Mouse (Mus musculus): ENCODE measurements around the gene Mcat. TPM values are rescaled to one million over a fixed set of nuclear protein-coding genes. Genes with fewer than 3 reads are reported as not detected.

Gene Mcat
- total RNA-seq, 2 experiments from 2014 or later: 31.1 to 41.3 TPM

DNA sequence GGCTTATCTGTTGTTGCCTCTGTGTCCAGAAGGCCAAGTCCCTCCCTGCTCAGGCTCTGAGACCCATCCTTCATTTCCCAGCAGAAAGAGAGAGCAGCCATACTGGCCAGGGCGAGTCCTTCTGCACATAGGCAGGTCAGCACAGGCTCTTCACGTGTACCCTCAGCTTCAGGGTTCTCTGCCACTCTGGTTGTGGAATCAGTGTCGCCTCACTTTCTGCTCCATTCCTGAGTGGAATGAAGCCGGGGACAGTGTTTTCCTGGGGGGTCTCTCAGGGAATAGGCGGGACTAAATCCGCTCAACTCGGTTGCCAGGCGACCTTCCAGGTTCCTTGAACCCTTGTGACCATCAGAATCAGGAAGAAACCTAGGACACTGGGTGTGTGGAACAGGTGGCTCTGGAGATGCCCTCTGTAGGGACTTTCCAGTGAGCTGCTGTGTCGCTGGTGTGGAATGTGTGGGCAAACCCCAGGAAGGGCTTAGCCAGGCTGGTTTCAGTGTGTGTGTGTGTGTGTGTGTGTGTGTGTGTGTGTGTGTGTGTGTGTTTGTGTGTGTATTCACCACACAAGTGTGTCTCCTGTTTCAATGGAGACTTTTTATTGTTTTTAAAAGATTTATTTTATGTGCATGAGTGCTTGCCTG is 21.8 kb downstream of the Mcat start:
- DNase-seq (ENCODE audit: low spot score in 2 of 2): no peak

DNA sequence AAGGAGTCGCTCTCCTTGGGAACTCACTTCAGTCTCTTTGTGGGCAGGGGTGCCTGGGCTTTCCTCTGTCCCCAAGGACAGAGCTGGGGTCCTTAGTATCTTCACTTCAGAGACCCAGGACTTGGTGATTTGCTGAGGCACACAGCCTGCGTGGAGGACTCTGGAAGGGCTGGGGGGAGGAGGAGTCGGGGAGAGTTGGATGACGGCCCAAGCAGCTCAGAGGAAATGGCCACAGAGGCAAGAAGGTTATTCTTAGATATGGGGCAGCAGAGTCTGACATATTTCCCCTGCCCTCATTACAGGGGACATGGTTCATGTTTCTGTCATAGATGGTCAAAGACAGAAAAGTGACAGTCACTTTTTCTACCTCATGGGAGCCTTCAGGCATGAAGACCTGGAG is 23.7 kb downstream of the Mcat start:
- no peak for DNase-seq (ENCODE audit: low spot score in 2 of 2)

DNA sequence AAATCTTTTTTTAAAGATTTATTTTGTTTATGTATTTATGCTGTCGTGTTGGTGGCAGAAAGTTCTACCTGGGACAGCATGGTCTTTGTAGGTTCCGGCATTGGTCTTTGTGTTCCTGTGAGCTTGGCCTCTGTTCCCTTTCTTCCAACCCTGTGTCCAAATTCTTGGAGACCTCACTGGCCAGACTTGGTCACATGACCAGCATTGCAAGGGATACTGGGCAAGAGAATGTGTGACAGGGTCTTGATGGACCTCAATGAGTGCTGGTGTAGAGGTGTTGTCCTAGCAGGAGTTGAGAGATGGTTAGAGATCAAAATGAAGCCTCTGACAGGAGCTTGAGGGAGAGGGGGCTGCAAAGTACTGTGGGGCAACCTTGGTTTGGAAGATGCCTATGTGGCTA is 24.7 kb downstream of the Mcat start:
- DNase-seq (ENCODE audit: low spot score in 2 of 2): no peak

DNA sequence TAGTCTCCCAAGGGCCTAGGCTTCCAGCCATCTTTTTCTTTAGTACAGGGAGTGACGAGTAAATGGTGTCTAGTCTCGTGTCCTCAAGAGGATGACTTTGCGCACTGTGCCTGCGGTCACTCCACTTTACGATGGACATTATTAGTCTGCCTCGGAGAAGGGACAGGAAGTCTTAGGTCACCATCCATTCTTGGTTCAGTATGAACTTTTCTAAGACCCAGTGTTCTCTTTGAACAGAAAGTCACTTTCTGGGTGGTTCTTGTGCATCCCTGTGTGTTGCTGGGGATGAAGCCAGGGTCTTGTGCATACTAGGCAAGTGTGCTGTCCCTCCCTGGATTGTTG is 27.7 kb downstream of the Mcat start:
- DNase-seq (ENCODE audit: low spot score in 2 of 2): no peak

DNA sequence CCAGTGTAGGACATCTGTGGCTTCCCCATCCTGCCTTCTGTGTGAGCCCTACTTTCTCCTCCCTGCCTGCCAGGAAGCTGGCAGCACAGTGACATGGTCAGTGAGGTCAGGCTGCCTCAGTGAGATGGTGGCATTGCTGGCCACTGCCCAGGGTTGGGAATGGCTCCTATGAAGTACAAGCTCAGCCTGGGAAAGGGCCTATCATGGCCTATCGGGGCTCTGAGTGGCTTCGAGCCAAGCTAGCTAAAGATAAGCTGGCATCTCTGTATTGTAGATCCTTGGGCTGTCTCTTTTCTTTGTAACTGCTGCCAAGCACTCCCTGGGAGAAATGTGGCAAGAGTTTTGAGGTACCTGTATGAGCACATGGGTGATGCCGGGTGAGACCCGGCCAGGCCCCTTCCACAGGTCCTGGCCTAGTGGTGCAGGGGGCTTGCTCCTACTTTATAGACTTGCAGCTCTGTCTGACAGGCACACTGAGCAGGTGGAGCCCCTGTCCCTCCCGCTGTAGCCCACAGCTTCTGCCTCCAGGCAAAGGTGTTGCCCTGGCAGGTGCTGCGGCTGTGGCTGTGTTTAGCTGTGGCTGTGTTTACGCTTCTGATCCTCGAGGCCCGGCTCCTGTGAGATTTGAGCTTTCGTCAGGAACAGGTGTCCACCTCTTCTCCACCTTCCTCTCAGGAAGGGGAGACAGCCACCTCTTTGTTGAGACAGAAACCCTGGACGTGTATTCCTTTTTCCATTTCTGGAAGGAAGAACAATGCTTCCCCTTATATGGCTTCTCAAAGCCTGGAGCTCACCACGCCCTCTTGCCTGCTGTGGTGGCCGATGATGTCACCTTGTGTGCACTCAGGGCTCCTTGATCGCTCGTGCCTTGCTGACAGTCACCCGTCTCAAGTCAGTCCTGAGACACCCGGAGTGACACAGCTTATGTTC is 28.4 kb downstream of the Mcat start:
- no peak for DNase-seq (ENCODE audit: low spot score in 2 of 2)

DNA sequence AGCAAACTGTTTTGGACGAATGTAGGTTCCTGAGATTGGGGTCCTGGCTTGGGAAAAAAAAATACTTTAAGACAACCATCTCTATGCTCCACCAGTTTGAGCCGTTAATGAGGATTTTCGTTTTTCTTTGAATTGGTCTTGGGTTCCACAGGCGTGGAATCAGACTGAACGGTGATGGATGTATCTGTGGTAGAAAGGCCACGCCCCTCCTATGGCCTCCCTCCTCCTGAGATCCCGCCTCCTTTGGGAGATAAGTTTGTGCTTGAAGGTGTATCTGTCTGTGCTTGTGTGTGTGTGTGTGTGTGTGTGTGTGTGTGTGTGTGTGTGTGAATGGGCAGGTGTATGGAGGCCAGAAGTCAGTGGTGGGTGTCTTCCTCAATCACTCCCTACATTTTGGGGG is 31.0 kb downstream of the Mcat start:
- no peak for DNase-seq (ENCODE audit: low spot score in 2 of 2)

DNA sequence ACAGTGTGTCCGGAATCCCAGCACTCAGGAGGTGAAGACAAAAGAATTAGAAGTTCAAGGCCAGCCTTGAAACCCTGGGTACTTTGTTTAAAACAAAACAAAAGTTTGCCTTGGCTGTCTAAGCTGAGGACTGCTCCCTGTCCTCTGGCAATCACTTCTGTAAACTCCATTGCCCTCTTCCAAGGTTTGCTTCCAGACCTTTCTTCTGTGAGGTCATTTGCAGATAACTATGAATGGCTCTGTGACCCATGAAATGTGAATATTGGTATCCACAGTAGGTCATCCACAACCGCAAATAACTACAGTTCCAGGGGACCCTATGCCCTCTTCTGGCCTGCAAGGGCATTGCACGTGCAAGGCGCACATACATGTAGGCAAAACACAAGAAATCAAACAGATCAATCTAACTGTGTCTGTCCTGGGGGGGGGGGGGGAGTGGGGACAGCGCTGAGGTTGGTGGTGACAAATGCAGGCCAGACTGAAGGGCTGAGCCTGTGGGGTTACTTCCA is 31.6 kb downstream of the Mcat start:
- no peak for DNase-seq (ENCODE audit: low spot score in 2 of 2)

DNA sequence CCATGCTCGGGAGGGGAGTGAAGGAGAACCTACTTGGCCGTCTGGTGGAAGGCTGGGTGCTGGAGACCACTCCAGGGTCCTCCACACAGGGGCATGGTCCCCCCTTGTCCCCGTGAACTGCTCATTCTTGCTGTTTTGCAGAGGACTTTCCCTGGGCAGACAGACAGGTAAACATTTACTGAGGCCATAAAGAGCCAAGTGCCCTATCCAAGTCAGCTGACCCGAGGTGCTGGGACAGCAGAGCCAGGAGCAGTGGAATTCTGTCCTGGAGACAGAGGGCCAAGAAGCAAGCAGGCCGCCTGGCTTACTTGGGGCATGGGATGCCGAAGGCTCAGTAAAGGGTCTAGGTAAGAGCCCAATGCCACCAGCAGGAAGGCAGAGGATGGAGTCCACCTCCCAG is 32.9 kb downstream of the Mcat start:
- DNase-seq (ENCODE audit: low spot score in 2 of 2): no peak

DNA sequence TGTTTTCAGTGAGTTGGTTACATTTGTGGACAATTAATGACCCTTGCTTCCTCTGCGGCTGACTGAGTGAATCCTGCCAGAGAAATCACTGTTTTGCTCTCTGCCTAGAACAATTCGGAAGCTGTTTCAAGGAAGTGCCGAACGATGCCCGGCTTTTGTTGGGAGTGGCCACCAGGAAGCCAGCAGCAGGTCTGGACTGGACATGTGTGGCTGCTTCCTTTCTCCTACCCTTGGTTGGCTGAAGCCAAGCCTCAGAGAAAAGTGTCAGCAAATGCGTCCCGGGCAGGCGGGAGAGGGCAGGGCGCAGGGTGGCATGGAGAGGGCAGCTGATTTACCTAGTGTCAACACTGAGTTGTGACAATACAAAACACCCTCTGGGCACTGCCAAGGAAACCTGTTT is 33.4 kb downstream of the Mcat start:
- no peak for DNase-seq (ENCODE audit: low spot score in 2 of 2)

DNA sequence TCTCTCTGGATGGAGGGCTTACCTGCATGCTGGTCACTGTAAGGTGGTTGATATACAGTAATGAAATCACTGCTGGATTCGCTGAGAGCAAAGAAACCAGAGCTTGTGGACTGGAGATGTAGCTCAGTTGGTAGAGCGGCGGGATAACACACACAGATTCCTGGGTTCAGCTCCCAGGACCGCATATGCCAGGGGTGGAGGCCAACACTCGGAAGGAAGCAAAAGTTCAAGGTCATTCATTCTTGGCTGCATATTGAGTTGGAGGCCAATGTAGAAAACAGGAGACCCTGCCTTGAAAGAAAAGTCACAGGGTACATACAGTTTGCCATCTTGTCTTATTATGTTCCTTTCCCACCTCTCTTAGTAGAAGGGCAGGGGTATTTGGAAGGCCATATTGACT is 33.8 kb downstream of the Mcat start:
- peak in 1 of 2 experiments; percentile 40 for DNase-seq (ENCODE audit: low spot score in 2 of 2)

DNA sequence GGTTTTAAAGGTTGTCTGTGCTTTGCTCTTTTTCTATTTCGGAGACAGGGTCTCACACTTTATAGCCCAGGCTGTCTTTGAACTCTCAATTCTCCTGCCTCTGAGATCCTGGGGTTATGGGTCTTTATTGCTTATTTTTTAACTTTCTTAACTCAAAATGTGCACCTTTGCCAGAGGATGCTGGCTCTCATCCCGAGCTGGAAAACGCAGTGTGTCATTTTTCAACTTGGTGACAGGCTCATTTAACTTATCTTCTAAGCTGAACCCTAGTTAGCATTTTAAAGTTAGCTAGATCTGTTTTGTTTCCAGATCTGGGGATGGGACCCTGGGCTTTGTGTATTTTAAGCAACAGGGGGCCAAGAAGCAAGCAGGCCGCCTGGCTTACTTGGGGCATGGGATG is 34.7 kb downstream of the Mcat start:
- no peak for DNase-seq (ENCODE audit: low spot score in 2 of 2)

DNA sequence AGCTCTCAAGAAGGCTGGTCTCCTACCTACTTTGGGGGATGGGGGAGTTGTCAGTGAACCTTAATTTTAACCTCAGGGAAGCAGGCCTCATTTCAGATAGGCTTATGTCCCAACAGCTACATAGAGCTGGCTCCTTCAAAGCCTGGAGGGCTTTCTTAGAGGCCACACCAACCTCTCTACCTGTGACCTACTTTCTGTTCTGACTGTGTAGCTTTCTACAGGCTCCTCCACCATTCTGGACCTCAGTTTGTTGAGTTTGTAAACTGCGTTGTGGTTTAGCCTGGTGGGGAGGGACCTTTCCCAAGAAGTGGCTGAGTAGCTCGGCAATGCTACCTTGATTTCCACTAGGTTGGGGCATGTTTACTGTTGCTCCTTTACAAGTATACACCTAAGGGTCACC is 35.8 kb downstream of the Mcat start:
- no peak for DNase-seq (ENCODE audit: low spot score in 2 of 2)

DNA sequence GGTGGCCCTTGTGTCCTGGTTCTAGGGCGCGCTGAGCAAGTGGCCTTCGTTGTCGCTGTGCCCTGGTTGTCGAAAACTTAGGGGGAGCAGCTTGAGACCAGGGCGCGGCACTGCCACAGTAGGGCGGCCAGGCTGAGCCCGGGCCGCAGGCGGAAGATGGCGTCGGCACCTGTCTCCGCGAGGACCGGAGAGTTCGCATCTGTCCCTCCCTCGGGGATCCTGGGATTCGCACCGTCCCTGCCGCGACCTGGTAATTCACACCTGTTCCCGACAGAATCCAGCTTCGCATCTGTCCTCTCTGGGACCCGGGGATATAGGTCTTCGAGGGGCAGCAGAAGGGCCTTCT is 36.5 kb downstream of the Mcat start:
- DNase-seq (ENCODE audit: low spot score in 2 of 2): no peak

DNA sequence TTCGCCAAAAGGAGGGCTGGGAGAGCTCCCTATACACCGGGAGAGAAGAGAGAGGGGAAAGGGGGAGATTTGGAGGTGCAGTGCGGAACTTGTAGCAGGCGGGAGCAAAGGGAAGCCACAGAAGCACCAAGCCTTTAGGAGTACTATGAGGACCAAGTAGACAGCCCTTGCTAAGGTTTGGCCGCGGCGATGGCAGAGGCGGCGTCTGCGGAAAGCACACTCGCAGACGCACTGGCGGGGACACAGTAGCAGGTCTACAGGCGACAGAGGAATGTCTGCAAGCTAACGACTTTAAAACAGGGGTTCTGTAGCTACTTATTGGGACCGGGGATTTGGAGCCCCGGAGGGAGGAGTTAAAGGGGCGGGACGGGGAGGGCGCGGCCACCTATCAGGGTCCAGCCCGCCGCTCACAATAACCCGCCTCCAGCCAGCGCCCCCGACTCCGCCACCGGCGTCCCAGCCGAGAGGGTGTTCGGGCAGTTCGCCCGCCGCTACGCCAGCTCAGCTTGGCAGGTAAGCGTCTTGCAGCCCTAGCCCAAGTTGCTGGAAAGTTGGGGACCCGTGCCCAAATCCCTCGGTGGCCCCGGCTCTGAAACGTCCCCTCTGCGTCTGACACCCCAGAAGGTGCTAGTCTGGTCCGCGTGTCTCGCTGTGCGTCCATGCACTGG is 37.0 kb downstream of the Mcat start, which contains the start of gene Bik:
Gene Bik (plus strand): TSS at position 439 of the 668 bp plus-strand sequence.
- peak; percentile 54 to 71 for DNase-seq (ENCODE audit: low spot score in 2 of 2)

DNA sequence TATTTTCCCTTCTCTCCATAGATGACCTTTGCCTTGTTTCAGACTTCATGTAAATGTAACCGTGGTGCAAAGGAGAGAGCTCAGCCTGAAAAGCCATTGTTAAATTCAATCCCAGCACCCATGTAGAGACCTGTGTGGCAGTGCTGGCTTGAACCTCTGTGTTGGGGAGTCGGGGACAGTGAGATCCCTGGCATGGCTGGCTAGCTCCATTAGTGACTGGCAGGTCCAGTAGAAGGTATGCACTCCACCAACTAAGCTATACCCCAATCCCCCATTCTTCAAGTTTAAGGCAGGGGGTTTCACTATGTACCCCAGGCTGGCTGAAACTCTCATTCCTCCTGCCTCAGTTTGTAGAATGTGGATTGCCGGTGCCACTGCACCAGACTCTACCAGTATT is 39.3 kb downstream of the Mcat start:
- DNase-seq (ENCODE audit: low spot score in 2 of 2): no peak

DNA sequence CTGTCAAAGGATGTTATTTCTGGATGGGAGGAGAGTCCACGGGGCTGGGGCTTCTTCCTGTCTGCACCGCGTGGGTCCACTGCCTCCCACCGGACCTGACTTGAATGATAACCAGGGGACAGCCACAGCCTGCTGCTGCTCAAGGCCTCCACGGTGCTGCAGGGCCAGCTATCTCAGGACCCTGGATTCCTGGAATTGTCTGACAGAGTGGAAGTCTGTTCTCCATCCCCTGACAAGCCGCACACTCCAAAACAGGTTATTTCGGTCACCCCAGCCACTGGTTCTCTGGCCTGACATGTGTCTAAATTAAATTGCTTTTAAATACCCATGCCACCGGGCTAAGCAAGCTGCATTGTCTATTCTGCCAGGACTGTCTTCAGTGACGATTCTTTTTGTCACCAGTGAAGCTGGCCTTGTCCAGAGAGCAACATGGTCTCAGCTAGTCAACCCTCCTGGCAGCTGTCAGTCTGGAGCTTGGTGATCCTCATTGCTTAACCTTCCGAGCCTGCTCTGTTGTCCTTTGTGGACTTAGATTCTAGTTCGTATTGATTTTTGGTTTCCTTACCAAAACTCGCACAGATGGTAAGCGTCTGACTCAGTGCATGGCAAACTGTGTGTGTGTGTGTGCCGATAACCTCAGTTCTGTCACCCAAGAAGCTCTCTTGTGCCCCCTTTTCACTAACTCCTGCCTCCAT is 39.8 kb downstream of the Mcat start:
- no peak for DNase-seq (ENCODE audit: low spot score in 2 of 2)

DNA sequence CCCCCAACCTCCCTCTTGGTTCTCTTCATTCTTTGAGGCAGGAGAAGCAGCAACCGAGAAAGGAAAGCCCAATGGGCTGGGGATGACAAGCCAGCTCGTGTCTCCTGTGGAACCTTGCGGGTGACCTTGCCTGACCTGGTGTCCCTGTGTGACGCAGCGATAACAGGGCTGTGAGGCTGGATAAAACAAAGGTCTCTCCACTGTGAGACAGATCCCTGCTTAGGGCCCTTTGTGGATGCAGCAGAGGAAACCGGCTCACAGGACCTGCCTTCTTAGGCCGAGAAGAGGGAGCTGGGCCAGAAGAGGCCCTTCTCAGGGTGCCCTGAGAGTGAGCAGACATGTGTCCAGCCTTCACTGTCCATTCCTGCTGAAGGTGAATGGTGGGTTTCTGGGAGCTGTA is 40.4 kb downstream of the Mcat start:
- no peak for DNase-seq (ENCODE audit: low spot score in 2 of 2)

DNA sequence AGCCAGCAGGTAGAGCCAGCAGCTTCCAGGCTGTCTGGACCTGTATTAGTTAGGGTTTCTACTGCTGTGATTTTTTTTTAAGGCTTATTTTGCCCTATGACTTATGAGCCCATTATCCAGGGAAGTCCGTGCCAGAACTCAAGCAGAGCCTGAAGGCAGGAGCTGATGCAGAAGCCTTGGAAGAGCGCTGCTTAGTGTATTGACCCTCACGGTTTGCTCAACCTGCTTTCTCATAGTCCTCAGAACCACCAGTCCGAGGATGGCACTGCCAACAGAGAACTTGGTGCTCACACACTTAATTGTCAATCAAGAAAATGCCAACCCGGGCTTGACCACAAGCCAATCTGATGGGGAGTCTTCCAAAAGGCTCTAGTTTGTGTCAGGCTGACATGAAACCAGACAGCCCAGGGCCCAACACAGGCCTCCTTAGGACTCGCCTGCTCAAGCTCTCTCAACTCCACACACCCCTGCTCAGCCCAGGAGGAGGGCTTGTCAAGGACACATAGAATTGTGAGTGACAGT is 42.7 kb downstream of the Mcat start:
- no peak for DNase-seq (ENCODE audit: low spot score in 2 of 2)

DNA sequence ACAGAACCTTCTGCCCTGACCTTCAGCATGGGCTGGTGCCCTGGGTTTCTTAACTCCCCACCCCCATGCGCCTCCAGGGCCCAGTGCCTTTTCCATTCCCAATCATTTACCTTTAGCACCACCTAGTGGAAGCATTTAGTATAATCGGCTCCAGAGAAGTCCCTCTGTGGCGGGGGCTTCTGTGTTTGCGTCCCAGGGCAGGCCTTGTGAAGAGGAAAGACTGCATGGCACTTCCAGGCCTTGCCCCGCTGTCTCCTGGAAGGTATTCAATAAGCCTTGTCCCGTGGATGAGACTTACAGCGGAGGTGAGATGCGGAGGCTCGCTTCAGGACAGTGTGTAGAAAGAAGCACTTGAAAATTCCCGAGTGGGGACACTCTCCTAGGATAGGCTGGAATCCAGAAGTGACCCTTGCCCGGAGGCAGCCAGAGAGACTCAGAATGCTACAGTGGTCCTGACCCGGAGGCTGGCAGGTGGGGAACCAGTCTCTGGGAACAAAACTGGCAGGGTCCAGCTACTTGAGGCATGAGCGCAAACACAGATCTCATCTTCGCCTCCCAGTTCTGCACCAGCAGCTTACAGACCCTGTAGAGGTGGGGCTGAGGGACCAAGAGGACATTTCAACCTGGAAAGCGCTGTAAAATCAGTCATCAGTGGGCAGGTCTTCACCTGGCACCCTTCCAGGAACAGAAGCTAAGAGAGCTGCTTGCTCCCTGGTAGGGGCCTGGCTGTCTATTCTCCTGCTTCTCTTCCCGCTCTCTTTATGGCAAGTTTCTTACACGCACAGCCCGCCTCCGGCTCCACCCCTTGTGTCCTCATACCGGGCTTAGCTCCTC is 45.2 kb downstream of the Mcat start:
- DNase-seq (ENCODE audit: low spot score in 2 of 2): peak in 1 of 2 experiments; percentile 44

DNA sequence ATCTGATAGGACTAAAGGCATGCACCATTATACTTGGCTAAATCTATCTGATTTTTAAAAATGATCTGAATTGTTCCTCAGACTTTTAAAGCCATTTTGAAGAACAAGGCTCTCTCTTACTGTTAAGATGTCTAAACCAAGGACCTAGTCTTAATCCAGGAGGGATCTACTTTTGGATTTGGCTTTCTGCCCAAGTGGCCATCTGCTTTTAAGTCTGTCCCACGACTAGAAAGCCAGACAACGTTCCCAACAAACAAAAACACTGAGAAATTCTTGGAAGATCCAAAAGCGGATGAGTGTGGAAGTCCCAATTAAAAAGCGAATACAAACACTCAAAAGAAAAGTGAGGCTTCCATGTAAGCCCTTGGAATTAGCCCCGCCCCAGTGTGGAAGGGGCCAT is 48.6 kb downstream of the Mcat start:
- no peak for DNase-seq (ENCODE audit: low spot score in 2 of 2)

Data from adrenal gland, adult 18-20 months (tissue).